Mouse (Mus musculus) thymus, adult 2 months (tissue): Measurements from ENCODE around the gene Prickle1. TPM values are rescaled to one million over a fixed set of nuclear protein-coding genes. Genes with fewer than 3 reads are reported as not detected.

ENCODE experiments used
- DNase-seq: peaks from one replicate; pipeline ENCODE4 v3.0.0; 2021
- H3K27ac ChIP-seq: fragments of 200-500 bp; 2 replicates; pipeline ENCODE4 v1.5.1; 2012; ENCODE audit warnings: low read length, control low read depth; ENCODE audit not compliant: control insufficient read depth, insufficient read depth
- H3K27me3 ChIP-seq: fragments of 200-500 bp; 2 replicates; pipeline ENCODE4 v1.6.1; 2012; ENCODE audit warnings: mild to moderate bottlenecking, low read length, moderate library complexity, mixed read lengths; ENCODE audit not compliant: control insufficient read depth, insufficient read depth
- H3K36me3 ChIP-seq: fragments of 200-500 bp; 2 replicates; pipeline ENCODE4 v1.6.1; 2012; ENCODE audit warnings: mild to moderate bottlenecking, low read length, moderate library complexity; ENCODE audit not compliant: control insufficient read depth, insufficient read depth
- H3K4me1 ChIP-seq: fragments of 200-500 bp; replicated peaks from 2 replicates; pipeline ENCODE4 v1.6.1; 2012; ENCODE audit warnings: low read length; ENCODE audit not compliant: control insufficient read depth, insufficient read depth
- H3K4me3 ChIP-seq: fragments of 200-500 bp; 2 replicates; pipeline ENCODE4 v1.5.1; 2012; ENCODE audit warnings: mild to moderate bottlenecking, low read length, control low read depth, moderate library complexity; ENCODE audit not compliant: control insufficient read depth, insufficient read depth
- CTCF ChIP-seq: fragments of 200-500 bp; IDR thresholded peaks from 2 replicates; pipeline ENCODE4 v1.5.1; 2012; ENCODE audit warnings: mild to moderate bottlenecking, control low read depth, low read length, moderate library complexity, borderline replicate concordance; ENCODE audit not compliant: control insufficient read depth, poor library complexity, insufficient read depth; ENCODE audit errors: extremely low read depth
- POLR2A ChIP-seq: fragments of 200-500 bp; IDR thresholded peaks from 2 replicates; pipeline ENCODE4 v1.6.1; 2012; ENCODE audit warnings: mild to moderate bottlenecking, low read length, control low read depth, moderate library complexity; ENCODE audit not compliant: control insufficient read depth, poor library complexity, insufficient read depth; ENCODE audit errors: extremely low read depth
- WGBS: fragments of 180-500 bp; shearing (Covaris S2); methylation state at CpG from one replicate; pipeline ENCODE4 v1.1.7; 2018; 5-methylcytosine and 5-hydroxymethylcytosine counted together
- polyA plus RNA-seq: library from polyadenylated mRNA; depleted of rRNA; stranded (reverse); fragments of >200 nt; gene quantifications from 2 replicates; pipeline ENCODE4 v1.2.3, GENCODE M21; 2012

Prickle1 gene
- polyA plus RNA-seq, 1 experiment: 9.7 TPM

GRCm38 (mm10) chr15:93481112-93481511 is 114.6 kb downstream of the Prickle1 start:
- no peak for TF ChIP-seq POLR2A
- TF ChIP-seq CTCF: no peak
- WGBS: 97% methylated on average over 10 of the region's 10 CpGs
- Histone ChIP-seq H3K4me3 (no peak overlapping the region), H3K36me3 (no peaks in the 10 kb centered on the region), H3K27me3 (no peaks in the 10 kb centered on the region), H3K27ac (no peak overlapping the region), H3K4me1 (no peaks in the 10 kb centered on the region)
- no peak for DNase-seq

GRCm38 (mm10) chr15:93479445-93479844 is 116.2 kb downstream of the Prickle1 start:
- H3K36me3 ChIP-seq: no peaks in the 10 kb centered on the region
- DNase-seq: no peak
- H3K4me1 ChIP-seq: no peaks in the 10 kb centered on the region
- no peak overlapping the region for H3K4me3 ChIP-seq
- no peak overlapping the region for H3K27ac ChIP-seq
- TF ChIP-seq CTCF: no peak
- TF ChIP-seq POLR2A: no peak
- no peaks in the 10 kb centered on the region for H3K27me3 ChIP-seq
- WGBS: 98% methylated on average over 4 of the region's 4 CpGs

- Histone ChIP-seq H3K4me1 (no peaks in the 10 kb centered on the region), H3K36me3 (no peaks in the 10 kb centered on the region), H3K4me3 (no peak overlapping the region), H3K27me3 (no peaks in the 10 kb centered on the region), H3K27ac (no peak overlapping the region)
- no peak for TF ChIP-seq POLR2A
- TF ChIP-seq CTCF: no peak
- DNase-seq: no peak
- 89% methylated on average over 3 of the region's 3 CpGs for WGBS
Measured at GRCm38 (mm10) chr15:93478676-93479075, 117.0 kb downstream of the Prickle1 start.

- WGBS: 95% methylated on average over 4 of the region's 4 CpGs
- H3K27ac ChIP-seq: no peak overlapping the region
- H3K4me3 ChIP-seq: no peak overlapping the region
- H3K27me3 ChIP-seq: no peaks in the 10 kb centered on the region
- H3K4me1 ChIP-seq: peaks cover under 1% of the 10 kb centered on the region; the same call in 1 of the 2 replicates
- DNase-seq: no peak
- no peak for TF ChIP-seq CTCF
- no peak for TF ChIP-seq POLR2A
- H3K36me3 ChIP-seq: no peaks in the 10 kb centered on the region
Measured at GRCm38 (mm10) chr15:93477729-93478128, 118.0 kb downstream of the Prickle1 start.

GRCm38 (mm10) chr15:93475688-93476087 is 120.0 kb downstream of the Prickle1 start:
- DNase-seq: no peak
- WGBS: 97% methylated on average over 8 of the region's 8 CpGs
- Histone ChIP-seq H3K4me3 (no peak overlapping the region), H3K36me3 (no peaks in the 10 kb centered on the region), H3K27me3 (no peaks in the 10 kb centered on the region), H3K4me1 (peaks cover 7% of the 10 kb centered on the region), H3K27ac (no peak overlapping the region)
- TF ChIP-seq POLR2A: no peak
- no peak for TF ChIP-seq CTCF

GRCm38 (mm10) chr15:93474277-93474676 is 121.4 kb downstream of the Prickle1 start:
- Histone ChIP-seq H3K4me3 (no peak overlapping the region), H3K27ac (no peak overlapping the region), H3K36me3 (no peaks in the 10 kb centered on the region), H3K27me3 (no peaks in the 10 kb centered on the region), H3K4me1 (peaks cover 7% of the 10 kb centered on the region)
- 97% methylated on average over 3 of the region's 3 CpGs for WGBS
- TF ChIP-seq CTCF: no peak
- TF ChIP-seq POLR2A: no peak
- DNase-seq: no peak

- no peak overlapping the region for H3K27ac ChIP-seq
- H3K4me3 ChIP-seq: no peak overlapping the region
- DNase-seq: no peak
- peaks cover 7% of the 10 kb centered on the region for H3K4me1 ChIP-seq
- no peaks in the 10 kb centered on the region for H3K36me3 ChIP-seq
- no peaks in the 10 kb centered on the region for H3K27me3 ChIP-seq
- WGBS: 100% methylated on average over 1 of the region's 1 CpGs
- TF ChIP-seq POLR2A (no peak), CTCF (no peak)
Measured at GRCm38 (mm10) chr15:93472089-93472488, 123.6 kb downstream of the Prickle1 start.
